Mouse (Mus musculus): ENCODE results near the gene Mpzl3. TPM values are rescaled to one million over a fixed set of nuclear protein-coding genes. Genes with fewer than 3 reads are reported as not detected.

Mpzl3 gene
- polyA plus RNA-seq, 1 experiment from 2014 or later = 2.1 TPM

DNA sequence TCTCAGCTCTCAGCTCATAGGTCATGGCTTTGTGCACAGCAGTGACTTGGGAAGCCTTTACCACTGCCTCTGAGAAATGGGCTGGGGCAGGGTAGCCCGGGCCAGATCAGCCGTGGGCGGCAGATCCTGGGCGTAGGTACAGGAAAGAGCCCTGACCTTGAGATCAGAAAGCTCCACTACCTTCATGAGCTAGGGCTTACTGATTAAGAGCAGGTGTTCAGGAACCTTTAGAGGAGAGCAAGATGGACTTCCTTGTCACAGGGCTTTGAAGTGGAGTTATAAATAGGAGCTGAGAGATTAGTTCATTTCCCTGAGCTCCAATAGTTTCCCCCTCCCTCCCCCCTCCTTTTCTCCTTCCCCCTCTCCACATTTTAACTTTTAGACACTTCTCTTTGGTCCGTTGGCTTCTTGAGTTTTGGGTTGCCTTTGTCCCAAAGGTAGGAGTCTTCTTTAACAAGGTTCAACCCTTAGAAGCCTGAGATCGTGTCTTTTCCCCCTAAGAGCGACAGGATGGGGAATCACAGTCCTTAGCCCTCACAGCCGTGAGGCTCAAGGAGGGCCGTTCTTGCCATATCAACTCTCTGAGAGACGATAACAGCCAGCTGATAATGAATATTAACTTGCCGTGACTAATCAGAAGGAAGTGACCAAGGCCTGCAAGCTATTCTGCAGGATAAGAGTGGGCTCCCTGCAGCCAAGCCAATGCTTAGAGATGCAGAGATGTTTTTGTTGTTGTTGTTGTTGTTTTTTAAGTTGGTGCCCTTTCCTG is 48.4 kb downstream of the Mpzl3 start:
- peak overlapping the region; percentile 8 for H3K4me2 ChIP-seq
- H3K27ac ChIP-seq (ENCODE audit: poor library complexity, severe bottlenecking) = no peak overlapping the region
- H3K4me3 ChIP-seq = no peak overlapping the region

DNA sequence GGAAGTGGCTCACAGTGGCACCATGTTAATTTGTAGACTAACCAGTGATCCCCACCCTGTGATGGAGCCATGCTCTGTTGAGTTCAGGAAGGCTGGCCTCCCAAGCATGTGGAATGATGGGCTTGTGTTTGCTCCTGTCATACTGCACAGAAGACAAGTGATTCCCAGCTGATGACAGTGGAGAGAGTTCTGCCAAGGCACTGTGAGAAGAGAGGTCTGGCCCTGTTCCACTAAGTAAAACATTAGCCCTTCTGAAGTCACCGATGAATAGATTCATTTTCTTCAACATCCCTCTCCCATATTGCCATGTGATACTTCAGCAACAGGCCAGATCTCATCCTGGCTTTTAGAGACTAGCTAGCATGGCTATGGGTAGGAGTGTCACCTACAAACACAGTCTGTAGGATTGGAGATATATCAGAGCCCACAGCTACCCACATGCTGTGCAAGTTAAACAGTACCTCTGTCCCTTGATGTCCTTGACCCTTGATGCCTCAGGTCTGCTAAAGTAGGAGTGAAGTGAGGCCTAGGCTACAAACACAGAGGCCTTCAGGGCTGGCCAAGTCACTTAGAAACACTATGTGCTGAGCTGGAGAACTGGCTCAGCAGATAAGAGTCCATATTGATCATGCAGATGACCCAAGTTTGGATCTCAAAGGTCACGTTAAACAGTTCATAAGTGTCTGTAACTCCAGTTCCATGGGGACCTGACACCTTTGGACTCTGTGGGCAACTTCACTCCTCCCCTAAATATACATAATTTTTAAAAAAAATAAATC is 50.8 kb downstream of the Mpzl3 start:
- Histone ChIP-seq H3K4me1 (replicated peaks) (peaks cover 14% of the 10 kb centered on the region), H3K9me3 (replicated peaks) (no peaks in the 10 kb centered on the region), H3K4me2 (no peak overlapping the region), H3K36me3 (no peaks in the 10 kb centered on the region), H3K27me3 (replicated peaks) (0 out of 2 replicates have a peak, but pooled peaks cover 4% of the 10 kb centered on the region), H3K27ac (ENCODE audit: poor library complexity, severe bottlenecking) (no peak overlapping the region), H3K9ac (no peak overlapping the region), H3K4me3 (no peak overlapping the region)
- 88% methylated on average over 2 of the region's 2 CpGs for WGBS
- ATAC-seq (ENCODE audit: insufficient number of reproducible peaks, low FRiP score) = no peak

More for the DNA sequence above, 48.4 kb downstream of the Mpzl3 start:
- 19% methylated on average over 11 of the region's 11 CpGs for WGBS
- no peak for ATAC-seq (ENCODE audit: insufficient number of reproducible peaks, low FRiP score)
- no peak overlapping the region for H3K9ac ChIP-seq
- no peaks in the 10 kb centered on the region for H3K36me3 ChIP-seq
- no peaks in the 10 kb centered on the region for H3K9me3 ChIP-seq (replicated peaks)
- peaks cover 14% of the 10 kb centered on the region for H3K4me1 ChIP-seq (replicated peaks)
- 0 out of 2 replicates have a peak, but pooled peaks cover 4% of the 10 kb centered on the region for H3K27me3 ChIP-seq (replicated peaks)

DNA sequence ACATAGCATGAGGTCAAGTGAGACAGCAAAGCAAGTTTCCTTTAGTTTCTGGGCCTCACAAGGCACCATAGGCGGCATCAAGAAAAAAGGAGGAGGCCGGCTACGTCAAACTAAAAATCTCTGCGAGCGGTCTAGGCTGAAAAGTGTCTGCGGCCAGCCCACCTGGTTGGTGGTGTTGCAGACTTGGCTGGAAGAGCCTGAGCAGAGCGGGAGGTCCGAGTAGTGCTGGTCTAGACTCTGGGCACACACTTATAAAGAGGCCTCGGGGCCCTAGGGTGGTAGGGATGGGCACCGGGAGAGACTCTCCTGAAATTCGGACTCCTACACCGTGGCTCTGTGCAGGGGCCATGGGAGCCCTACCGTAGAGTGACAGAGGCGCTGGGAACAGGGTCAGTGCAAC is 60.7 kb downstream of the Mpzl3 start:
- Histone ChIP-seq H3K4me1 (replicated peaks) (peaks cover 11% of the 10 kb centered on the region; the same call in 1 of the 2 replicates), H3K36me3 (no peaks in the 10 kb centered on the region), H3K27me3 (replicated peaks) (peaks cover 26% of the 10 kb centered on the region), H3K9me3 (replicated peaks) (no peaks in the 10 kb centered on the region), H3K4me3 (peak overlapping the region; percentile 41), H3K27ac (ENCODE audit: poor library complexity, severe bottlenecking) (no peak overlapping the region), H3K9ac (0 out of 2 replicates have a peak overlapping the region, but pooled peaks have one; percentile 23), H3K4me2 (peak overlapping the region; percentile 70)
- peak; percentile 15; the same call in 1 of the 2 replicates for ATAC-seq (ENCODE audit: insufficient number of reproducible peaks, low FRiP score)
- WGBS = 6% methylated on average over 14 of the region's 14 CpGs

DNA sequence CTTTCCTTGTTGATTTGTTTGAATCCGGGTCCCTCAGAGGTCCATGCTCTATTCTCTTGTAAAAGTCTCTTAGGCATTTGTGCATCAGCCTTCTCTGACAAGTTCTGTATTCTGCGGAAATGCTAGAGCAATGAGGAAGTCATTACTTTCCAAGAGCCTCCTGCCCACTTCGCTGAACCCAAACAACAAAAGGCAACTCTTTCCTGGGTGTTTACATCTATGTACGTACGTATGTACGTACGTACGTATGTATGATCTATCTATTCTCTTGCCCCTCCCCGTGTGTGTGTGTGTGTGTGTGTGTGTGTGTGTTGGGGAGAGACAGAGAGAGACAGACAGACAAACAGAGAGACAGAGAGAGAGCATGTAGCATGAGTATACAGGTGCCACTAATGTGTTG is 61.8 kb downstream of the Mpzl3 start:
- Histone ChIP-seq H3K27ac (ENCODE audit: poor library complexity, severe bottlenecking) (no peak overlapping the region), H3K9ac (no peak overlapping the region), H3K4me3 (no peak overlapping the region), H3K4me2 (no peak overlapping the region), H3K36me3 (no peaks in the 10 kb centered on the region), H3K27me3 (replicated peaks) (peaks cover 30% of the 10 kb centered on the region), H3K9me3 (replicated peaks) (no peaks in the 10 kb centered on the region), H3K4me1 (replicated peaks) (peaks cover 11% of the 10 kb centered on the region; the same call in 1 of the 2 replicates)
- no peak for ATAC-seq (ENCODE audit: insufficient number of reproducible peaks, low FRiP score)
- WGBS = 66% methylated on average over 9 of the region's 9 CpGs

DNA sequence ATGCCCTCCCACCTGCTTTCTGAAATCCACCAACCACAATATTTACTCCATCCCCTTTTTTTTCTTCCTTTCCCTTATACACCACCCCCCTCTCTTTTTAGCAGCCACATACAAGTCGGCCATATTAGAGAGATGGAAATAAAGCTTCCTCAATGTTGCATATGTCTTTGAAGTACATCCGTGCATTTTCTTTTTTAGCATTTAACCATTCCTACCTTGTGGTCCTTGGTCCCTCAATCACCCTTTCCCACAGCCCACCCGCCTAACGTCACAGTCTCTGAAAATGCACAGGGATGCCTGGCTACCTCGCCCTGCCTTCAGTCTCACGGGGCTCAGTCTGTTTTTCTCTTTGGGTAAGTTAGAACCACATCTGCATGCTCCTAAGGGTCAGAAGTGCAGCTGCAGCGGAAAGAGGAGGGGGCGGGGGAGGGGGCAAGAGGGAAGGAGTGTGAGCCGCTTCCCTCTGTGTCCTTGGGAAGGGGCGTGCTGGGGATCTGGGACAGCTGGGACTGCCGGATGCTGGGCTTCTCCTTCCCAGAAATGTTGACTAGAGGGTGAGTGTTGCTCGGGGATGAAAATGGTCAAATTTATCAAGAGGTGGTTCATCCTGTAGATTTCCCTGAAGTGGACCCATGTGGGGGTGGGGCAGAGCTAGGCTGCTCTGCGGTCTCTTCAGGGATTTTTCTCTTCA is 62.9 kb downstream of the Mpzl3 start, which contains the start of gene Scn2b:
TSS of gene Scn2b (plus strand) at position 42 of the 691 bp plus-strand sequence.
- ATAC-seq (ENCODE audit: insufficient number of reproducible peaks, low FRiP score) = no peak
- peak within 1 kb of the TSS; percentile 59 for H3K4me3 ChIP-seq
- H3K9me3 ChIP-seq (replicated peaks) = no peaks in the 10 kb centered on the region
- no peaks in the 10 kb centered on the region for H3K36me3 ChIP-seq
- H3K27me3 ChIP-seq (replicated peaks) = peaks cover 30% of the 10 kb centered on the region
- H3K27ac ChIP-seq (ENCODE audit: poor library complexity, severe bottlenecking) = peak within 1 kb of the TSS; percentile 47; the same call in 1 of the 2 replicates
- H3K4me1 ChIP-seq (replicated peaks) = peaks cover 20% of the 10 kb centered on the region
- peak within 1 kb of the TSS; percentile 72 for H3K4me2 ChIP-seq
- WGBS = under 1% methylated on average over 13 of the region's 13 CpGs
- H3K9ac ChIP-seq = peak within 1 kb of the TSS; percentile 76

DNA sequence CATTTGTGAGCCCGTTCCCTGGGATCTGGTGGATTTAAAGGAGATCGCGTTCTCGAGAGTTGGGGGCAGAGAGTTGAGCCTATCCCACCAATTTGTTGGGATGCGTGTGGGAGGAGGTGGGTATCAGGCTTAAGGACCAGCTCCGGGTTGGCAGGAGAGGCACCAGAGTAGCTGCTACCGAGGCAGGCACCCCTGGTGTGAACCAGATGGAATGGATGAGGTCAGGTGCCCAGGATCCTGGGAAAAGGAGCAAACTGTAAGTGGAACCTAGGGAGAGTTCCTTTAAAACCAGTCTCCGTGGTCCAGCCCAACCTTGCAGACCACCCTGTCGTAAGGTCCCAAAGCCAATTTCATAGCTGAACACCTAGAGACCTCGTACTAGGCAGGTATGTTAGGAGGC is 63.6 kb downstream of the Mpzl3 start:
- WGBS = 22% methylated on average over 10 of the region's 10 CpGs
- ATAC-seq (ENCODE audit: insufficient number of reproducible peaks, low FRiP score) = no peak
- H3K36me3 ChIP-seq = no peaks in the 10 kb centered on the region
- peaks cover 30% of the 10 kb centered on the region for H3K27me3 ChIP-seq (replicated peaks)
- peak overlapping the region; percentile 76 for H3K9ac ChIP-seq
- H3K4me2 ChIP-seq = peak overlapping the region; percentile 72
- H3K4me1 ChIP-seq (replicated peaks) = peaks cover 20% of the 10 kb centered on the region
- H3K4me3 ChIP-seq = peak overlapping the region; percentile 59
- H3K9me3 ChIP-seq (replicated peaks) = no peaks in the 10 kb centered on the region
- H3K27ac ChIP-seq (ENCODE audit: poor library complexity, severe bottlenecking) = no peak overlapping the region

DNA sequence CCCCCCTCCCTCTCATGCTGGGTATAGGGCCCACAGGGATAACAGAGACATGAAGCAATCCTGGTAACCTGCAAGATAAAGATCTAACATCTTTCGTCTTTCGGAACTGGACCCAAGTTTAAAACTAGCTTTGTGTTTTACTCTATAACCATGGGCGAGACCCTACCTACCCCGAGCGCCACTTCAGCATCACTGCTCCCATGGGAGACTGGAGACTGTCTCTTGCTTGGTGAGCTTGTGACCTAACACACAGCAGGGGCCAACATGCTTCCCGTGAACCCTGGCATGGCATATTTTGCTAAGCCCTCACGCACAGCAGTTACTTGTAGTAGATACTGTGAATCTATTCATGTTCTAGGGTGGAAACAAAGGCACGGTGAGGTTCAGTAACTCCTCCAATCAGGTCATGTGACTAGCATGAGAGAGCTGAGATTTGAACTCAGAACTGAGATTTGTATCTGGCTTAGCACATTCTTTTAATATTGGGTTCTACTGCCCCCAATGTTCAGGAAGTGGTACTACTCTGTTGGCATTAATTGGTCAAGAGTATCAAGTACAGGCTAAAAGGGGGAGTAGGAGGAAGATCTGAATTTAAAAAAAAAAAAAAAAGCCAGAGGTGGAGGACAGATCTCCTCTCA is 64.4 kb downstream of the Mpzl3 start:
- H3K36me3 ChIP-seq = no peaks in the 10 kb centered on the region
- H3K9ac ChIP-seq = no peak overlapping the region
- H3K27me3 ChIP-seq (replicated peaks) = peaks cover 28% of the 10 kb centered on the region
- 86% methylated on average over 8 of the region's 8 CpGs for WGBS
- no peaks in the 10 kb centered on the region for H3K9me3 ChIP-seq (replicated peaks)
- H3K4me2 ChIP-seq = no peak overlapping the region
- H3K27ac ChIP-seq (ENCODE audit: poor library complexity, severe bottlenecking) = no peak overlapping the region
- no peak overlapping the region for H3K4me3 ChIP-seq
- ATAC-seq (ENCODE audit: insufficient number of reproducible peaks, low FRiP score) = no peak
- peaks cover 20% of the 10 kb centered on the region for H3K4me1 ChIP-seq (replicated peaks)

DNA sequence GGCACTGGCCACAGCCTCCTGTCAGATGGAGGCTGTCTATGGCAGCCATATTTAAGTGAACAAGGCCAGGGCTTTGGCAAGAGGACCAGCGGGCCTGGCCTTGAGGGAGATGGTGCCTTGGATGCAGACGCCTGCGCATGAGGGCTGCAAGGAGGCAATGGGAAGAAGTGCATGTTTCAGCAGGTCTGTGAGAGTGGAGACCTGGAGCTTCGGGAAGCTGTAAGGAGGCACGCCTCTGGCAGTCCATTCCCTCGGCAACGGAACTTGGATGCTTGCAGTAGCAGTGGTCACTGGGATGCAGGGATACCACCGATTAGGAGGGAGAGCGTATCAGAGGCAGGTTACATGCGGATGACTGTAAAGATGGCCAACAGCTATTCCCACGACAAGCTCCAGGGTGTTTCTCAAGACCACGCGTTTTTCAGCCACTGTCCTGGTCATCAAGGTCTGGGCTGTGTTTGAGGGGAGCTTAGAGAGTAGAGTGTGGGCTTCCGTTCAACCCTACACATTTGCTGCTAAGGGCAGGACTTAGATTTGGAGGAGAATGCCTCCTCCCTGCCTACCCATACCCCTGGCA is 65.1 kb downstream of the Mpzl3 start:
- peaks cover 27% of the 10 kb centered on the region for H3K27me3 ChIP-seq (replicated peaks)
- no peak overlapping the region for H3K4me2 ChIP-seq
- H3K27ac ChIP-seq (ENCODE audit: poor library complexity, severe bottlenecking) = no peak overlapping the region
- no peak overlapping the region for H3K9ac ChIP-seq
- no peak overlapping the region for H3K4me3 ChIP-seq
- H3K9me3 ChIP-seq (replicated peaks) = no peaks in the 10 kb centered on the region
- WGBS = 86% methylated on average over 14 of the region's 14 CpGs
- ATAC-seq (ENCODE audit: insufficient number of reproducible peaks, low FRiP score) = no peak
- H3K4me1 ChIP-seq (replicated peaks) = peaks cover 20% of the 10 kb centered on the region
- H3K36me3 ChIP-seq = no peaks in the 10 kb centered on the region

DNA sequence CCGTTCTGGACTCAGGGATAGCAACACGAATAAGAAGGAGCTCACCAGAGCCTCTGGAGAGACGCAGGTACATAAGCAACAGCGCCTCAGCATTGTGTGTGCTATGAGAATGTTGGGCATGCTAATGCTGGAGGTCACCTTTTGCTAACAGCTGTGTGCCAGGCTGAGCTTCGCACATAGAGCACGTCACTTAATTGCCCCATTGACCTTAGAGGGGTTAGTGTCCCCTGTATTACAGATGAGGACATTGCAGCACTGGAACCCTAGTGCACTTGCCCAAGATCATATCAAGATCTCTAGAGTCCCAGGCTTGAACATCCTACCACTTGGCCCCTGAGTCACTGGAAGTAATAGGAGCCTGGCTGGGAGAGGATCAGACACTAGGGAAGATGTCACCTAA is 65.6 kb downstream of the Mpzl3 start:
- Histone ChIP-seq H3K4me2 (no peak overlapping the region), H3K36me3 (no peaks in the 10 kb centered on the region), H3K9me3 (replicated peaks) (no peaks in the 10 kb centered on the region), H3K4me1 (replicated peaks) (peaks cover 20% of the 10 kb centered on the region), H3K27me3 (replicated peaks) (peaks cover 27% of the 10 kb centered on the region), H3K9ac (no peak overlapping the region), H3K27ac (ENCODE audit: poor library complexity, severe bottlenecking) (no peak overlapping the region), H3K4me3 (no peak overlapping the region)
- WGBS = 82% methylated on average over 6 of the region's 6 CpGs
- ATAC-seq (ENCODE audit: insufficient number of reproducible peaks, low FRiP score) = no peak

DNA sequence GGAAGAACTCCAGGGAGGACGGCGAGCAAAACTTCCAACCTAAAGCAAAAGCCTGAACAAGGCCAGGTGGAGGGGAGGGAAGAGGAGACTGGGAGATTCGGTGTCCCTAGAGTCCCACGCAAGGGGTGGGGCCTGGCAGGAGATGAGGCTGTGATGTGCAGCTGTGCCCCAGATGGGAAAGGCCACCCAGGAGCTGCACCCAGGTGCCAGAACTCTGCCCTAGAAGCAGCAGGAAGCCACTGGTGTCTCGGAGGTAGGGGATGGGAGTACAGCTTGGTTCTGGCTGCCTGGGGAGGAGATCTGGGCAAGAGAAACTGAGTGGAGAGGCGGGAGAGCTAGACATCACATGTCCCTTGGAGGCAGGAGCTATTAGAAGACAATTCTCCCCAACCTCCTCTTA is 66.0 kb downstream of the Mpzl3 start:
- ATAC-seq (ENCODE audit: insufficient number of reproducible peaks, low FRiP score) = no peak
- H3K36me3 ChIP-seq = no peaks in the 10 kb centered on the region
- peaks cover 16% of the 10 kb centered on the region for H3K4me1 ChIP-seq (replicated peaks)
- H3K4me3 ChIP-seq = no peak overlapping the region
- 49% methylated on average over 6 of the region's 6 CpGs for WGBS
- no peaks in the 10 kb centered on the region for H3K9me3 ChIP-seq (replicated peaks)
- no peak overlapping the region for H3K9ac ChIP-seq
- H3K27me3 ChIP-seq (replicated peaks) = peaks cover 26% of the 10 kb centered on the region
- H3K27ac ChIP-seq (ENCODE audit: poor library complexity, severe bottlenecking) = no peak overlapping the region
- no peak overlapping the region for H3K4me2 ChIP-seq

Measured in heart, embryonic 12.5 days (tissue).